Mouse (Mus musculus): ENCODE data around the gene Met.

The Met gene

GRCm38 (mm10) chr6:17463434-17464280 lies at the start of gene Met:
TSS of gene Met (plus strand) at chr6:17463800.
- peak; percentile 84 for DNase-seq (ENCODE audit: inconsistent ontology term)

GRCm38 (mm10) chr6:17418226-17418625 lies 45.4 kb upstream of the Met start:
- DNase-seq (ENCODE audit: inconsistent ontology term): peak; percentile 58

DNA sequence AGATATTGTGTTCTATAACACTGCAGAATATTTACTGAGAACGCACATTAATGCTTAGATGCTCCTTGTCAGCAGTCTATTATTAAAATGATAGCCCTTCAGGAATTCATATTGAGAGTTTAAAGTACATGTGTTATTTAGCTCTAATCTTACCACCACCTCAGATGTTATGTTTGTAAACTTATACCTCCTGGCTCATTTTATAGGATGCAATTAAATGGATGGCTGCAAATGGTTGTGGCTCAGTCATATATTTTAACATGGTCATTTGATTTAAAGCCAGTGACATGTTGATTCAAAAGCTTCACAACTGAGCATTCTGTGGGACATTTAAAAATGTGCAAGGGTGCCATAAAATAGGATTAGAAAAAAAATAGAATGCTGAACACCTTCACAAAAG lies 41.2 kb upstream of the Met start:
- no peak for DNase-seq (ENCODE audit: inconsistent ontology term)

GRCm38 (mm10) chr6:17429041-17429440 lies 34.6 kb upstream of the Met start:
- no peak for DNase-seq (ENCODE audit: inconsistent ontology term)

DNA sequence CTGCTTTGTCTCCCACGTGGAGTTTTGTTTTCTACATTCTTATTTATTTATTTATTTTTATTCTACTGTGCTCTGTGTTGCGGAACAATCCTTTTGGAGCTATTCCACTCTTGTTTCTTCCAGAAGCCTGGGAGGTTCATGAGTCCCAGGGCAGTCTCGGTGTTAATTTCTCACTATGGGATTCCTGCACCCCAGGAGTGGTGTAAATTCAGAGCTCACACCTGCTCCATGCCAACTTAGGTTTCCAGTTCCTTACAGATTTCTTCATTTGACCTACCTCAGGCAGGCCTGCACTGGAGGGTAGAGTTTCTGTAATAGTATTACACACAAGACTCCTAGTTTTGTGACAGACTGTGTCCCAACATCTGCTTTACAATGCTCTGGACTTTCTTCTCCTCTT lies 34.0 kb upstream of the Met start:
- no peak for DNase-seq (ENCODE audit: inconsistent ontology term)

GRCm38 (mm10) chr6:17443311-17443710 lies 20.3 kb upstream of the Met start:
- DNase-seq (ENCODE audit: inconsistent ontology term): no peak

DNA sequence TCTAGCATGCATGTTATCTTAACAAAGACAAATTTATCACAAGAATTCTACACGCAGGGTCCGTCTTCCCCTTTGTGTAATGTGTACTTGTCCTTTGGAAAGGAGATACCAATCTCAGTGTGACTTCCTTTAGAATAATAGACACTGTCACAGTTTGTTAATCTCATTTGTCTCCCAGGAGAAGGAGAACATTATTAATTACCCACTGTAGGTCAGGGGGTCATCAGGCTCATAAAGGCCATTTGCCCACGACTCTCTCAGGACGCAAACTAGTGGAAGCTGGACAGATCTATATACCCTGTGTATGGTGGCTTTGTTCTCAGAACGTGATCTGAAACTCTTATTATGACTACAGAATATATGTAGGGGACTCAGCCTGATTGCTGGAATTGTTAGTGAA lies 12.3 kb upstream of the Met start:
- peak; percentile 83 for DNase-seq (ENCODE audit: inconsistent ontology term)

DNA sequence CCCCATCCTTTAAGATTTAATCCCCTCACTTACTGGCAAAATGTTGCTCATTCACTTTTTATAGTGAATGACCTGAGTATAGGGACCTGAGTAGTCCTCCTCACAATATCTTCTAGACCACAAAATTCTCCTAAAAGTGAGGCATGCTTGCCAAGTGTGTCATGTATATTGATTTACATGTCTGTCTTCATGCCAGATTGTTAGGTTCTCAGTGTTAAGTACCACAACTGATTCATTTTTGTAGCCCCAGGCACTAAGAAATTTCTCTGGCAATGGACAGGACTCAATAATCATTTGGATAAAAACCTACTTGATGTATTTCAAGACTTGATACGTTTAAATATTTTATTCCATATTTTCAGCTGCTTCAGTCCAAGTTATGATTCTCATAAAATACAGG lies 8.5 kb upstream of the Met start:
- DNase-seq (ENCODE audit: inconsistent ontology term): no peak

DNA sequence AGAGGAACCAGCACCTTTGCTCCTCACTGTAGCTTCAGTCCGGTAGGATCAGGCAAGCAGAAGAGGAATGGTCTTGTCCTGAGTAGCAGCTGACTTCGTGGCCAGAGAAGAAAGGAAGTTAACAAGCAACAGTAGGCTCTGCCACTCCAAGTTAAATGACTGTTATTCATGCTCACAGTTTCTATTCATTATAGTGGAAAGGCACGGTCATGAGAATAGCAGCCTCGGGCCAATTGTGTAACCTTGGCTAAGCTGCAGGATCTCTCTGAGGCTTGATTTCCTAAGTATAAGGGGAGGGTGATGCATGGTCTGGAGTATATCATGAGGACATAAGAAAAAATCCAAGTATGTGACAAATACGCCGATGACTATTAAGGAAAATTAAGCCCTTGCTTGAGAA lies 4.0 kb upstream of the Met start:
- peak; percentile 74 for DNase-seq (ENCODE audit: inconsistent ontology term)

GRCm38 (mm10) chr6:17461435-17461834 lies 2.2 kb upstream of the Met start:
- no peak for DNase-seq (ENCODE audit: inconsistent ontology term)

DNA sequence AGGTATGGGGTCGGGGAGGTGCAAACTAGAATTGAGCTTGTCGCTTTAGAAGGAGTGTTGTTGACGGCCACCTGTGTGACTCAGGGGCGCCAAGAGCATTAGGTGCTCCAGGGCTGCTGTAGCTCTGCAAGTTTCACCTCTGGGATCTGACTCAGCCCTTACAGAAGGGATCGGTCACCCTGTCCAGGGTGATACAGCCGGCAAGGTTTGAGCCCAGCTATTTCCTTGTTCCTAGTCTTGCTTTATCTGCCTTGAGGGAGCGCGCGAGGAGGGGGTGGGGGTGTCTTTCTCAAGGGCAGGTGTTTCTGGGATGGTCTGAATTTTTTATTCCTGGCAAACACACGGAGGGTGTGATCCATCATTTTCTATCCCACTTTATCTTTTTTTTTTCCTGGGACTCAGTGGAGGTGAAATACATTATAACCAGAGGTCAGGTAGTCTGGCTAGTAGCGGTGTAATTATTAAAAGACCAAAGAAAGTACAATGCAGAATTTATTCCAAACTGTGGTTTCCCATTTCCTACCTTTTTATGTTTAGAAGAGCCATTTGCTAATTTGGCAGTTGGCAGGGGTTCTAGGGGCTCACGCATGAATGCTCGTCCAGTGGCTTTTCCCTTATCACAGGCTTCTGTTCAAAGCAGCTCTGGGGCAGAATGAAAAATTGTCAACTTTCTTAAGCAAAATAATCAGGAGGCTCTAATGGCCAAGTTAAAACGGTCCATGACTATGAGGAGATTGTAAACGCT lies 853 bp downstream of the Met start:
- no peak for DNase-seq (ENCODE audit: inconsistent ontology term)

GRCm38 (mm10) chr6:17466526-17466925 lies 2.9 kb downstream of the Met start:
- no peak for DNase-seq (ENCODE audit: inconsistent ontology term)

GRCm38 (mm10) chr6:17468993-17469392 lies 5.4 kb downstream of the Met start:
- DNase-seq (ENCODE audit: inconsistent ontology term): no peak

- no peak for DNase-seq (ENCODE audit: inconsistent ontology term)
Measured at GRCm38 (mm10) chr6:17473128-17473527, 9.5 kb downstream of the Met start.

GRCm38 (mm10) chr6:17477823-17478222 lies 14.2 kb downstream of the Met start:
- DNase-seq (ENCODE audit: inconsistent ontology term): no peak

DNA sequence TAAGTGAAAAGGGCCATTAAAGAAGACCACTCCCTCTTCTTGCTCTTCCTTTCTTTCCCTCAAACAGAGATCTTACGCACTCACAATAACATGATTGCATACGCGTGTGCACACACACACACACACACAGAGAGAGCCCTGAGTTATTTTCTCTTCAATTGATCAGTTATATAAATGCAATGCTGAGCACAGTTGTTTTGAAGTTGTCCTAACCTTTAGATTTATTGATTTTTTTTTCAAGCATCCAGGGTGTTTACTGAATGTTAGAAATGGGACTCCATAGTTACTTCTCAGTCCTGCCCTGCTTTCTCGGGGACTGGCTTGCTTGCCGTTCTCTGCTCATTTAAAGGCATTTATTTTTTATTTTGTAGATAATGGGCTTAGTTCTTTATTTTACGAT lies 14.7 kb downstream of the Met start:
- no peak for DNase-seq (ENCODE audit: inconsistent ontology term)

GRCm38 (mm10) chr6:17478838-17479570 lies 15.4 kb downstream of the Met start:
- DNase-seq (ENCODE audit: inconsistent ontology term): peak; percentile 70

- DNase-seq (ENCODE audit: inconsistent ontology term): no peak
Measured at GRCm38 (mm10) chr6:17481068-17481467, 17.5 kb downstream of the Met start.

DNA sequence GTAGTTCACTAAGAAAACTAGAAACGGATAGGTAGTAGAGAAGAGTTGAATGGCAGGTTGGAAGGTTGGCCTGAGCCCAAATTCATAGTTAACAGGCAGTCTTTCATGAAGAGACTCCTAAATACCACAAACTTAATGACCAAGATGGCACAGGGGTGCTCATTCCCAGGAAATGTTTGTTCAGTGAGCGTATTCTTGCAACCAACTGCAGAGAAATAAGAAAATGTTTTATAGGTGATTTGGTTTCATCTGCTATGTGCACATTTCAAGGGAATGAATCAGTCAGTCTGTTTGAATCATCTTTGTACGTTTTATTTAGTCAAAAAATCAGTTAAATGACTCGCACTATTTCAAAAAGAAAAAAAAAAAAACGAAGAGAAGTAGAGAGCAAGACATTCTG lies 21.6 kb downstream of the Met start:
- peak; percentile 78 for DNase-seq (ENCODE audit: inconsistent ontology term)

GRCm38 (mm10) chr6:17485782-17486181 lies 22.2 kb downstream of the Met start:
- DNase-seq (ENCODE audit: inconsistent ontology term): peak; percentile 46

DNA sequence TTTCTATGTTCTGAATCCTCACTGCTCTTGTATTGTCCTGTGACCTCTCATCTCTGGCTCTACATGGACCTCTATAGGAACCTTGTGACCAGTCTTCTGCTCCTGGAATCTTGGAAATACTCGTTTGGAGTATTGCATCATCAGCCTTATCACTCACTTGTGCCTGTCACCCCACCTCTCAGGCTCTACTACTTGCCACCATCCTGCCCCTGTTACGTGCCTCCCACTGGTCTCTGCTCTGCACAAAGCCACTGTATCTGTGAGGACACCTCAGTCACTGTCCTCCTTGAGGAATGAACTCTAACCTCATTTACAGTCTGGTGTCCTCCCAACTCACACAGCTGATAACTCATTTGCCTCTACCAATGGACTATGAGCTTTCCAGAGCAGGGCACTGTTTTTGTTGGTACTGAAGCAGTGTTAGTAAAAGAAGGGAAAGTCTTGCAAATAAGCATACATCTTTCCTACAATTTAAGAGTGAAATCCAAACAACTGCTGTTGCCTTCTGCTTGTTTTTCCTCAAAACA lies 24.8 kb downstream of the Met start:
- DNase-seq (ENCODE audit: inconsistent ontology term): no peak

DNA sequence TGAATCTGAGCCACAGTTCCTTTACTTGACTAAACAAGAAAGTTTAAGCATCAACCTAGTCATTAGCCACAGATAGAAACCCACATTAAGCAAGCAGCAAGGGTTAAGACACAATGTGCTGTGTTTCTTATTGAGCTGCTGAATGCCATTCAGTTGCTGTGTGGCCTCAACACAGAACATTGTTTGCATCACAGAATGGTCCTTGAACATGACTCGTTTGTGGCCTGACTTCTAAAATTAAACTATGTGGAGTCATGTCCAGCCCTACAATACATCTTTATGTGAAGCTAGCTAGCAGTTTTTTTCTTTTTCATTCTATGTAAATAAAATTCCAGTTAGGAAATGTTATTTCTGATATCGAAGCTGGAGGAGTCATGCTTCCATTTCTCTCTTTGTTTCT lies 27.2 kb downstream of the Met start:
- DNase-seq (ENCODE audit: inconsistent ontology term): peak; percentile 40
